Mouse (Mus musculus): Measurements from ENCODE around the gene Upk3a.
"Not testable (repeated sequence)": the region's sequence is repeated elsewhere in the genome, so short reads cannot be mapped to it uniquely, and the experiment has no call there.

Gene Upk3a

DNA sequence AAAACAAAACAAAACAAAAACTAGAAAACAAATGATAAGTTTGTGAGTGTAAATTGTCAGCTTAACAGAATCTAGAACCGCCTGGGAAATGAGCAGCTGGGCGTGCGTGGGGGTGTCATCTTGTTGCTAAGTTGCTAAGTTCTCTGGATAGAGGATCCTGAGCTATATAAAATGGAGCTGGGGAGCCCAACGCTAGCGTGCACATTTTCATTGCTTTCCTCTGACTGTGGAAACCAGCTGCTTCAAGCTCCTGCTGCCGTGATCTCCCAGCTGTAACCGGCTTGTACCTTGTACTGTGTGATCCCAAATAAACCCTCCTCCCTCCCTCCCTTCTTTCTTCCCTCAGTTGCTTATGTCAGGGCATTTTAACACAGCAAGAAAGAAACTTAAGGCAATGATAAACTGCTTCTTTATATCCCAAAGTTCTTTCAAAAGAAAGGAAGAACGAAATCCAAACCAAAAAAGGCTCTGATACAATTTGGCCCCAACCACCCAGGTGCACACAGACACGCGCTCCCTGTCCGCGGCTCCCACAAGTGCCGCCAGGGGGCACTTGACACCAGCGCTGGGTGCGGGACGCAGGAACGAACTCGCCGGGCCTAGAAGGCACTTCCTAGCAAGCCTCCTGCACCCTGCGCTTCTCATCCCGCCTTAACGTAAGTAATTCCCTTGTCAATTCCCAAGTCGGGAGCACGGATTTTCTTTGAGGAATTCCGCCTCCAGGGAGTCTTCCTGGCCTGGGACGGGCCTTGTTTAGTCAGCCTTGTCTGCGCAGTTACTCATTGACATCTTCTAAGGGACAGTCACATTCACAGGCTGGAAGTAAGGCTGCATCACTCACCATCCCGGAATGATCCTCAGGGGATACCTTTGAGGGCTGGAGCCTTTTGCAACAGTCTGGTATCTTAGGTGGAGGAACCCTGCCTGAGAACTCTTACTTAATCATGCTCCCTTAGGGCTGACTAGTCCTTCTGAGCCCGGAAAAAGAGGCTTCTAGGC lies 15.7 kb upstream of the Upk3a start:
- DNase-seq (ENCODE audit: low read depth, low spot score), result peak; percentile 52

- DNase-seq (ENCODE audit: low read depth, low spot score), result no peak
Observed at GRCm38 (mm10) chr15:85009666-85010065, 7.3 kb upstream of the Upk3a start.

DNA sequence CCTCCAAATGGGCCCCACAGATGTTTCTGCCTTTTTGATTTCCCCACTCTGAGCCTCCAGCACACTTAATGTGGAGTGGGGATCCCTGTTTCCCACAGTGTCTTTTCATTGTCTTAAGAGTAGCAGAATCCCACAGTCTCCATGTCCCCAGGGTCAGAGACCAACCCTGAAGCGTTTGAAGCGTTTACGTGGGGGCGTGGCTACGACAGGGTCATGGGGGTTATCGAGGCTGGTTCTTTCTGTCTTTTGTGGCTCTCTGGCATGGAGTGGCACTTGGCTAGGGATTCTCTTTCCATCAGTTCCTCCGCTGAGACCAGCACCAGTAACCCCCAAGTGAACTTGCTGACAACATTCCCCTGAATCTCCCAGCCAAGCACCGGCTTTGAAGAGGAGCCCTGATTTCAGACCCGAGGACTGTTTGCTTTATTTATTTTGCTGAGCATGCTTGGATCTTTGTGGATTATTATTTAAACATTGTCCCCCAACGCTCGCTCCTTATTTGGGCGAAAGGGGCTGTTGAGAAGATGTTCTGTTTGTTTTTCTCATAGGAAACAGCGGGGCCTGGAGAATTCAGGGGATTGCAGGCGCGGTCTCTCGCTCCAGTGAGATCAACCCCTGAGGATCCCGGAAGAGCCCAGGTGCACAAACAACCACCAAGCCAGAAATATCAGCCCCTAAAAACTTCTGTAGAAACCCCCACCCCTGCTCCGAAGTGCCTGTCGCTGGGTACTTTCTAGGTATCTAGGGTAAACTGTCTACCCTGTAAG lies 4.9 kb upstream of the Upk3a start:
- DNase-seq (ENCODE audit: low read depth, low spot score), result no peak

- DNase-seq (ENCODE audit: low read depth, low spot score), result no peak
Observed at GRCm38 (mm10) chr15:85012662-85013054, 4.3 kb upstream of the Upk3a start.

DNA sequence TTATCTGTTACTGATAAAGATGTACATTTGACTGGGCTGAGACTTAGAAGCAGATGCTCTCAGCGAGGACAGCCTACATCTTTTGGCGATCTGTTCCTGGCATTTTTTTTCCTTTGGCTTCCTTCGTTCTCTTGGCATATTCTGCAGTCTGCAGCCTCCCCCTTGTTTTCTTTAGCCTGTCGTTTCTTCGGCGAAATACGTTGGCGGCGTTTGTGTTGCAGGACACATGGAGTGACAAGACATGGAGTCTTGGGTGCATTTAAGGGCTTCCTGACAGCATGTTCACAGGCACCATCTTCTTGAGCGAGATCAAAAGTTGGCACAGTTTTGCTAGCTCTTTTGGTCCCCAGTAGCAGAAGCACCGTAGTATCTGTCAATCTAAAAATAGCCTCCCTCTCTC lies 1.2 kb upstream of the Upk3a start:
- DNase-seq (ENCODE audit: low read depth, low spot score), result no peak

- DNase-seq (ENCODE audit: low read depth, low spot score), result no peak
Observed at GRCm38 (mm10) chr15:85022211-85022610, 5.3 kb downstream of the Upk3a start.

- no peak for DNase-seq (ENCODE audit: low read depth, low spot score)
Observed at GRCm38 (mm10) chr15:85026197-85026596, 9.3 kb downstream of the Upk3a start.

- DNase-seq (ENCODE audit: low read depth, low spot score), result no peak
Observed at GRCm38 (mm10) chr15:85027740-85028139, 10.8 kb downstream of the Upk3a start.

DNA sequence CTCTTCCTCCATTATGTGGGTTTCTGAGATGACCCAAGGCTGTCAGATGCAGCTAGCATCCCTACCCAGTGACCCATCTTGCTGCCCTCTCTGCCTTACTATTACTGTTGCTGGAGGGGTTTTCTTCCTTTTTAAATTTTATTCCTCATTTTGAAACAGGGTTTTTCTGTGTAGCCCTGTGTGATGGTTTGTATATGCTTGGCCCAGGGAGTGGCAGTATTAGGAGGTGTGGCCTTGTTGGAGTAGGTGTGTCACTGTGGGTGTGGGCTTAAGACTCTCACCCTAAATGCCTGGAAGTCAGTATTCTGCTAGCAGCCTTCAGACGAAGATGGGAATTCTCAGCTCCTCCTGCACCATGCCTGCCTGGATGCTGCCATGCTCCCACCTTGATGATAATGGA lies 11.7 kb downstream of the Upk3a start, which contains the start of gene Fam118a:
Gene Fam118a (plus strand): TSS at position 301 of the 400 bp plus-strand sequence.
- not testable (repeated sequence) for DNase-seq (ENCODE audit: low read depth, low spot score)

GRCm38 (mm10) chr15:85030643-85031042 lies 13.7 kb downstream of the Upk3a start:
- DNase-seq (ENCODE audit: low read depth, low spot score), result not testable (repeated sequence)

- DNase-seq (ENCODE audit: low read depth, low spot score), result no peak
Observed at GRCm38 (mm10) chr15:85031866-85032265, 14.9 kb downstream of the Upk3a start.

DNA sequence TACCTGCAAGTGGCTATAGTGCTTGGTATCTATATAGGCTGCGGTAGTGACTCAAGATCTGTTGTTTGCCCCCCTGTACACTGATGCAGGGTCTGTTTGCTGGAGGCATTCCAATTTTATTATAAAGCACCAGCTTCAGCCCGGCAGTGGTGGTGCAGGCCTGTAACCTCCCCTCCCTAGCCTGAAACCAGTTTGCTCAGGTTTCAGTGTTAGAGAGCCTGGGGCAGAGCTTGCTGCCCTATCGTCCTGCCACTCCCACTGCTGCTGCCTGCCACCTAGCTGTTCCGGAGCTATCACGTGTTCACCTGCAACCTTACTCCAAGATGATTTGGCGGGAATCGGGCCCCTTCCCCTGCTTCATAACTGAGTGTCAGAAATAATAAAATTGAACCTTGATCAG lies 17.0 kb downstream of the Upk3a start:
- not testable (repeated sequence) for DNase-seq (ENCODE audit: low read depth, low spot score)

GRCm38 (mm10) chr15:85036566-85037342 lies 19.8 kb downstream of the Upk3a start:
- peak; percentile 94 for DNase-seq (ENCODE audit: low read depth, low spot score)

DNA sequence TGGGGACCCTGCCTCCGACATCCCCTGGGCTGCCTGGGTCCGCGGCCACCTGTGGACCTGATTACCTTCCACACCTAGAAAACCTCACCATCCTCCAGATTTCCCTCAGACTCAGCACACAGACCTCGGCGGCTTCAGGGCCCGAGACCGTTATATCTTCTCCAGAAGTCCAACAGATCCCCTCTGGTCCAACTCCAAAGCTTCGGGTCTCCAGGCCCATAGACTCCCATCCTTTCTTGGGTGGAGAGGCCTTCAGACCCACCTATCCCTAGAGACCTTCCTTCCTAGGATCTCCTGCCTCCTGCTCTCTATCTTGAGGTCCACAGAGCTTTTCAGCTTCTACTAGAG lies 20.4 kb downstream of the Upk3a start:
- DNase-seq (ENCODE audit: low read depth, low spot score), result no peak

- no peak for DNase-seq (ENCODE audit: low read depth, low spot score)
Observed at GRCm38 (mm10) chr15:85041546-85042225, 24.7 kb downstream of the Upk3a start.

- DNase-seq (ENCODE audit: low read depth, low spot score), result peak; percentile 69
Observed at GRCm38 (mm10) chr15:85042361-85042954, 25.5 kb downstream of the Upk3a start.

- no peak for DNase-seq (ENCODE audit: low read depth, low spot score)
Observed at GRCm38 (mm10) chr15:85043116-85043515, 26.2 kb downstream of the Upk3a start.

DNA sequence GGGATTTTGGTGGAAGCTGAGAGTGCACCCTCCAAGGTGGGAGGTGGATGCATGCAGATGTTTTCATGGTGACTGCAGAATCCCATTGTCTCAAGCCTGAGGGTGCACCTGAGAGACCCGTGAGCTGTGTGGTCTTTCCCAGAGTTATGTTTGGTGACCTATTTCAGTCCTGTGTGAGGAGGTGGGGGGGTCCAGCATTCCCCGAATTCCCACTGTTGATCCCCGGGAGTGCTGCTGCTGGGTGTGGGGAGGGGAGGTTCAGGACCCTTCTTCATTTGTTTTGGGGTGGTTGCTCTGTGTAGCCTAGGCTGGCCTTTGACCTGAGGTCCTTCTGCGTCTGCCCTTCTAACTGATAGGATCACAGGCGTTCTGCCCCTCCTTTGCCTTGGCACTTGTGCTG lies 26.8 kb downstream of the Upk3a start:
- no peak for DNase-seq (ENCODE audit: low read depth, low spot score)

- no peak for DNase-seq (ENCODE audit: low read depth, low spot score)
Observed at GRCm38 (mm10) chr15:85046230-85046950, 29.4 kb downstream of the Upk3a start.

GRCm38 (mm10) chr15:85047865-85048264 lies 30.9 kb downstream of the Upk3a start:
- DNase-seq (ENCODE audit: low read depth, low spot score), result no peak

All from skeletal muscle tissue, adult 2 months (tissue).